Mouse (Mus musculus) mammary gland, adult 2 months (tissue): ENCODE results near the gene Fbxo6. TPM values are rescaled to one million over a fixed set of nuclear protein-coding genes. Genes with fewer than 3 reads are reported as not detected.

Experiments
- polyA plus RNA-seq: library from polyadenylated mRNA; depleted of rRNA; stranded (reverse); fragments of >200 nt; gene quantifications from 2 replicates; pipeline ENCODE4 v1.2.3, GENCODE M21; 2012; ENCODE audit warnings: low replicate concordance; rRNA removed

The Fbxo6 gene
- 77.4 and 85.2 TPM in 2 replicates for polyA plus RNA-seq

DNA sequence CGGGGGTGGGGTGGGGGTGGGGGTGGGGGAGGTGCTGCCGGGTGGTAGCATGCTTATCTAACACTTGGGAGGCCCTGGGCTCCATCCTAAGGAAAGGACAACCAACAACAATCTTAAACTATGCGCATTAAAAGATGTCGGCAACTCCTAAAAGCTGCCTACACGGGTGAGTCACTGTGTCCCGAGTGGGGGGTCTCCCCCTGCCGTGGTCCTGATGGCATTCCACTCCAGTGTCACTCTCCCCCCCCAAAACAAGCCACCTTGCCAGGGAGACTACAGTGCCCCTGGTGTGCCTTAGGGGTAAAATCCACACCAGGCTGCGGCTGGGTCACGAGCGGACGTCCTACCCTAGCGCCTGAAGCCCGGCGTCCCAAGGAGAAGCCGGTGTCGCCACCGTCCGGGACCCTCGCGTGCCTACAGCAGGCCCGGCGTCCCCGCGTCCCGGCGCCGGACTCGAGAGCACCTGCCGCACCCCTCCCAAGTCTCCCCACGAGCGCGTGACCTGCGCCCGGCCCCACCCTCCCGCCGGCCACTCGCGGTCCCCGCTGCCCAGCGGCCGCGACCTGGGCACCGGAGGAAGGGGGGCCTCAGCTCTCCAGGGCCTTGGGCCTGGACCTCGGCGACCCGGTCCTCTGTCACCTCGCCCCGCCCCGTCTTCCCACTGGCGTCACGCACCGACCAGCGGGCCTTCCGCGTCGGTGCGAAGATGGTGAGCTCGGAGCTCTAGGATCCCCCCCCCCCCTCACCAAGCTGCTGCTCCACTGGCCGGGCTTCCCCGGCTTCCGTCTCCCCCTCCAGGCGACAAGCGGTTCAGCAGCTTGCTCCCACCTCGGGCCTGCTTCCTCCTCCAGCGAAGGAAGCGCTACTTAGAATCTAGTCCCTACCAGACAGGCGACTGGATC, at the start of gene Fbxo6:
Gene Fbxo6, minus strand, starts transcription at position 874 of the 902 bp plus-strand sequence.

DNA sequence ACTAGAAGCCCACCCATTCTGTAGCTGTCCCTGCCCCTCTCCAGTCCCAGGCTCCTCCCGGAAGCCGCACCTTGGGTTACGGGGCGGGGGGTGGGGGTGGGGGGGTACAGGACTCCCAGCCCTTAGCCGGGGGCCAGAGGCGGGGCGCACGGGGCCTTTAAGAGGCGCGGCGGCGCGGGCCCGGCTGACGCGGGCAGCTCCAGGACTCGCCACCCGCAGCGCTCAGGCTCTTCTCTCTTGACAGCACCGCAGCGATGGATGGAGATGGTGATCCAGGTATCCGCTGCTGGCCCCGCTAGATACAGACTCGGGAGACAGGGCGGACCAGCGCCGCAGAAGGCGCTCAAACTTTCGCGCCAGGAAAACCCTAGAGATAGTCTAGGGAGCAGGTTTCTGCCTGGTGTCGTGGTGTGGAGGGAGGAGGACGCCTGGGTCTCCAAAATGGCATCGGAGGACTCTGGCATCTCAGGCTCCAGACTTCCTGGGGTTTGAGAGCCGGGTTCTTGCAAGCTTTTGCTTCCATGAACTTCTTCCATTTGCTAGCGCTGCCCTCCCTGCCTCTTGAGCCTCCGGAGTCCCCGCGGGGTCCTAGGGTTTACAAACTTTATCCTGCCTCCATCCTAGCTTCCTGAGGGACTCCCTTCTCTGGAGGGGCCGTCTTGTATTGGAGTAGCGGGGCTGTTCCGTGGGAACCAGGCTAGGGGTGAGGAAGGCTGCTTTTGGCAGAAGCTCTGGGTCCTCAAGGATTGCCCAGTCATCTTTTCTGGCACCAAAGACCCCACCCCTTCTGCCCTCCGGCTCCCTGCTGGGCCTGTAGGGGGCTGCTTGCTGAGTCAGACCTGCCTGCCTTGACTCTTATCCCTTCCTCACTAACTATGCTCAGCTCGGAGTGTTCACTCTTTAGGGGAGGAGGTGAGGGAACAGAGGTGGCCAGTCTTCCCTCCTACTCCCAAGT, 8.8 kb upstream of the Fbxo6 start, which contains the start of the genes Fbxo44 and Fbxo2:
Gene Fbxo44, minus strand, starts transcription at position 47 of the 955 bp plus-strand sequence.
Gene Fbxo2, plus strand, starts transcription at position 186 of the 955 bp plus-strand sequence.

DNA sequence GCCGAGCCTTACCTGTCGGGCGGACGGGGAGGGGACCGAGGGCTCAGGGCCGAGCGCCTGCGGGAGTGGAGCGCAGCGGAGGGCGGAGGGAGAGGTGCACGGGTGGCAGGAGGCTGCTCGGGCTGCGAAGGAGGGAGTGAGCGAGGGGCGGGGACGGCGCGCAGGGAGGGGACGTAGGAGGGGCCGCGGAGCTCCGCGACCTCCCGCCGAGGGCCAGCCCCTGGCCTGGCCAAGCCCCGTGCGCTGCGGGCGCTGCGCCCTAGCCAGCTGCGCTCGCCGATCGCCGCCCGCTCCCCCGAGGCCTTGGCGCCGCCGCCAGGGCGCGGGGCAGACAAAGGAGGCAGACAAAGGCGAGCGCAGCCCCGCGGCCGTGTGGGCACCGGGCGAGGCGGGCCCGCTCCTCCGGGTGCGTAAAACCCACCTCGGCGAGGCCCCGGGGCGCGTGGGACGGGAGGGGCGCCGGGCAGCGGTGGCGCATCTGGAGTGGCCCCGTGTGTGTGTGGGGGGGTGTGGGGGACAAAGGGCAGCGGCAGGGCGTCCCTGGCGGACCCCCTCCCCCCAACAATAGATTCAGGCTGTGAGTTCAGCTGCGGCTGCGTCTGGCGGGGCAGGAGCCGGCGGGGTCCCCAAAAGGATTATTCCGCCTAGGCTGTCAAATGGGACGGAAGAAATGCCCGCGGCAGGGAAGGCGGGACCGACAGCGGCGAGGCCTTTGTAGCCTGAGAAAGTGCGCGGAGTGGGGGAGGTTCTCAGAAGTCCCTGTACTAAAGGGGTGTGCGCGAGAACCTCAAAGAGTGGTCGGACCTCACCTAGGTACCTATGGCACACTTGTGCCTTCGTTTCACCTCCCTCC, 21.2 kb downstream of the Fbxo6 start, which contains the start of gene Draxin:
Gene Draxin, minus strand, starts transcription at position 138 of the 853 bp plus-strand sequence.

DNA sequence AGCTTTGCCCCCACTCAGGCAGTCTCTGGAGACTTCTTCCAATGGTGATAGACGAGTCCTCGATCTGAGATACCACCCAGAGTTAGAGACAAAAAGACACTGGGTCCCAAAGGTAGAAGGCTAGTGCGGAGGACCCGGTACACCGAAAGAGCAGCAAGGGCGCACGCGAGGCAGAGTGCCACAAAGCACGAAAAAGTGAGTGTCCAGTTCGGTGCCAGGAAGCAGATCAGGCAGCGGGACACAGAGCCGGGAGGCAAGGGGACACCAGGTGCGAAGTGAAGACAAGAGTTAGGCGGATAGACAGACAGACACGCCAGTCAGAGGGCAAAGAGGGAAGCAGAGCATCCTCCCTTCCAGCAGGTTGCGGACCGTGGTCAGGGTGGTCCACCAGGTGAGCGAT, 21.8 kb downstream of the Fbxo6 start, which contains the start of gene Mad2l2:
Gene Mad2l2, plus strand, starts transcription at position 252 of the 400 bp plus-strand sequence.

Other genes starting within 250 kb of the Fbxo6 start
- 74.2 and 141 TPM in 2 replicates for gene Mfn2, start 247.4 kb downstream of the Fbxo6 start, polyA plus RNA-seq
- gene Plod1, start 215.4 kb downstream of the Fbxo6 start, polyA plus RNA-seq = 60.1 and 68.0 TPM in 2 replicates
- 63.6 and 123 TPM in 2 replicates for gene 2510039O18Rik, start 211.2 kb downstream of the Fbxo6 start, polyA plus RNA-seq
- not detected in 2 replicates for gene Nppb, start 166.4 kb downstream of the Fbxo6 start, polyA plus RNA-seq
- gene Nppa, start 151.4 kb downstream of the Fbxo6 start, polyA plus RNA-seq = 0.19 TPM in 1 of 2 replicates, not detected in the other
- 13.0 and 18.4 TPM in 2 replicates for gene Clcn6, start 113.3 kb downstream of the Fbxo6 start, polyA plus RNA-seq
- gene Mthfr, start 113.1 kb downstream of the Fbxo6 start, polyA plus RNA-seq = 34.8 and 35.4 TPM in 2 replicates
- gene Agtrap, start 64.1 kb downstream of the Fbxo6 start, polyA plus RNA-seq = 36.2 and 43.3 TPM in 2 replicates
- 38.2 and 46.3 TPM in 2 replicates for gene Mad2l2, start 21.8 kb downstream of the Fbxo6 start, polyA plus RNA-seq
- gene Draxin, start 21.4 kb downstream of the Fbxo6 start, polyA plus RNA-seq = 0.83 and 1.0 TPM in 2 replicates
- 12.3 and 15.3 TPM in 2 replicates for gene Fbxo44, start 8.3 kb upstream of the Fbxo6 start, polyA plus RNA-seq
- gene Fbxo2, start 8.5 kb upstream of the Fbxo6 start, polyA plus RNA-seq = 1.2 and 1.7 TPM in 2 replicates
- 0.16 and 0.27 TPM in 2 replicates for gene Disp3, start 135.8 kb upstream of the Fbxo6 start, polyA plus RNA-seq